Mouse (Mus musculus): ENCODE measurements around the gene Cyp2d34. TPM values are rescaled to one million over a fixed set of nuclear protein-coding genes. Genes with fewer than 3 reads are reported as not detected.

The Cyp2d34 gene
- total RNA-seq (2021) = not detected
- long read RNA-seq = 0 reads

GRCm38 (mm10) chr15:82620531-82621202 lies at the start of gene Cyp2d34:
Gene Cyp2d34 (minus strand): TSS chr15:82620946.
- DNase-seq (ENCODE audit: low spot score in 2 of 2) = no peak

- peak; percentile 23 to 70 for DNase-seq (ENCODE audit: low spot score in 2 of 2)
Measured at GRCm38 (mm10) chr15:82656346-82656745, 35.6 kb upstream of the Cyp2d34 start.

GRCm38 (mm10) chr15:82644371-82644770 lies 23.6 kb upstream of the Cyp2d34 start:
- no peak for DNase-seq (ENCODE audit: low spot score in 2 of 2)

GRCm38 (mm10) chr15:82643771-82644170 lies 23.0 kb upstream of the Cyp2d34 start:
- no peak for DNase-seq (ENCODE audit: low spot score in 2 of 2)

- DNase-seq (ENCODE audit: low spot score in 2 of 2) = no peak
Measured at GRCm38 (mm10) chr15:82642771-82643170, 22.0 kb upstream of the Cyp2d34 start.

- DNase-seq (ENCODE audit: low spot score in 2 of 2) = no peak
Measured at GRCm38 (mm10) chr15:82641921-82642320, 21.2 kb upstream of the Cyp2d34 start.

- no peak for DNase-seq (ENCODE audit: low spot score in 2 of 2)
Measured at GRCm38 (mm10) chr15:82641390-82641789, 20.6 kb upstream of the Cyp2d34 start.

- no peak for DNase-seq (ENCODE audit: low spot score in 2 of 2)
Measured at GRCm38 (mm10) chr15:82640201-82640600, 19.5 kb upstream of the Cyp2d34 start.

- DNase-seq (ENCODE audit: low spot score in 2 of 2) = no peak
Measured at GRCm38 (mm10) chr15:82637130-82638075, 16.7 kb upstream of the Cyp2d34 start.

GRCm38 (mm10) chr15:82634976-82635375 lies 14.2 kb upstream of the Cyp2d34 start:
- DNase-seq (ENCODE audit: low spot score in 2 of 2) = no peak

- no peak for DNase-seq (ENCODE audit: low spot score in 2 of 2)
Measured at GRCm38 (mm10) chr15:82621993-82622392, 1.2 kb upstream of the Cyp2d34 start.

GRCm38 (mm10) chr15:82618362-82619020 lies 2.3 kb downstream of the Cyp2d34 start:
- DNase-seq (ENCODE audit: low spot score in 2 of 2) = no peak

GRCm38 (mm10) chr15:82582621-82583020 lies 38.1 kb downstream of the Cyp2d34 start:
- DNase-seq (ENCODE audit: low spot score in 2 of 2) = no peak

- DNase-seq (ENCODE audit: low spot score in 2 of 2) = no peak
Measured at GRCm38 (mm10) chr15:82579071-82579470, 41.7 kb downstream of the Cyp2d34 start.

- DNase-seq (ENCODE audit: low spot score in 2 of 2) = no peak
Measured at GRCm38 (mm10) chr15:82572856-82573255, 47.9 kb downstream of the Cyp2d34 start.

Small RNA genes within 50 kb of the gene (microRNA-seq; reads per million reads assigned to microRNA genes)
- gene Gm27463 (0 reads per million in 2 experiments), gene Gm27742 (0 reads per million in 2 experiments)

Other genes starting within 250 kb of the Cyp2d34 start
- gene Cyp2d22, start 240.7 kb downstream of the Cyp2d34 start, total RNA-seq (2021) = 10 to 100 TPM; 57.5 to 64.1 TPM
- gene Cyp2d11, start 226.9 kb downstream of the Cyp2d34 start, total RNA-seq (2021) = under 1 TPM in 1 of 2 experiments, not detected in 1; 0.41 TPM
- under 1 TPM in 1 of 2 experiments, not detected in 1; 0.81 TPM for gene Cyp2d10, start 213.8 kb downstream of the Cyp2d34 start, total RNA-seq (2021)
- gene Cyp2d9, start 187.5 kb downstream of the Cyp2d34 start, total RNA-seq (2021) = not detected
- gene Cyp2d12, start 65.9 kb downstream of the Cyp2d34 start, total RNA-seq (2021) = not detected
- not detected for gene Cyp2d40, start 143.2 kb upstream of the Cyp2d34 start, total RNA-seq (2021)
- gene Cyp2d26, start 173.3 kb upstream of the Cyp2d34 start, total RNA-seq (2021) = under 1 TPM in 1 of 2 experiments, not detected in 1; 0.20 TPM